Mouse (Mus musculus) limb, embryonic 15.5 days (tissue): ENCODE measurements around the gene Fam241b. TPM values are rescaled to one million over a fixed set of nuclear protein-coding genes. Genes with fewer than 3 reads are reported as not detected.

Source experiments
- ATAC-seq: fragments of 200-750 bp; cut with Nextera tagmentation; 2 replicates; pipeline ENCODE4 v1.8.0; 2017; ENCODE audit warnings: low read depth, moderate TSS enrichment; ENCODE audit not compliant: insufficient number of reproducible peaks, low FRiP score, low TSS enrichment
- H3K27ac ChIP-seq: fragments of 300-500 bp; sonication (generic); 2 replicates; pipeline ENCODE4 v1.5.1; 2015; ENCODE audit warnings: moderate library complexity, mild to moderate bottlenecking, inconsistent platforms
- H3K27me3 ChIP-seq: fragments of 300-500 bp; sonication (generic); 2 replicates; pipeline ENCODE4 v1.6.1; 2015; ENCODE audit warnings: inconsistent platforms
- H3K36me3 ChIP-seq: fragments of 300-500 bp; sonication (generic); 2 replicates; pipeline ENCODE4 v1.6.1; 2015; ENCODE audit warnings: inconsistent platforms
- H3K4me1 ChIP-seq: fragments of 300-500 bp; sonication (generic); 2 replicates; pipeline ENCODE4 v1.6.1; 2015; ENCODE audit warnings: inconsistent platforms
- H3K4me2 ChIP-seq: fragments of 300-500 bp; sonication (generic); 2 replicates; pipeline ENCODE4 v1.6.1; 2015; ENCODE audit warnings: mild to moderate bottlenecking, inconsistent platforms
- H3K4me3 ChIP-seq: fragments of 300-500 bp; sonication (generic); 2 replicates; pipeline ENCODE4 v1.5.1; 2015; ENCODE audit warnings: mild to moderate bottlenecking, inconsistent platforms
- H3K9ac ChIP-seq: fragments of 300-500 bp; sonication (generic); 2 replicates; pipeline ENCODE4 v1.6.1; 2015; ENCODE audit warnings: inconsistent platforms
- H3K9me3 ChIP-seq: fragments of 300-500 bp; sonication (generic); 2 replicates; pipeline ENCODE4 v1.6.1; 2016; ENCODE audit warnings: inconsistent platforms
- WGBS: fragments of 180-500 bp; shearing (Covaris S2); methylation state at CpG from one replicate; pipeline ENCODE4 v1.1.7; 2015; 5-methylcytosine and 5-hydroxymethylcytosine counted together
- polyA plus RNA-seq: library from polyadenylated mRNA; unstranded; fragments of >200 nt; fragmentation: Nextera tagmentation; extraction: Ambion mirVana; gene quantifications from 2 replicates; pipeline ENCODE4 v1.2.1, GENCODE M21; 2015

Gene Fam241b
- polyA plus RNA-seq, 1 experiment from 2014 or later = 20.1 TPM

DNA sequence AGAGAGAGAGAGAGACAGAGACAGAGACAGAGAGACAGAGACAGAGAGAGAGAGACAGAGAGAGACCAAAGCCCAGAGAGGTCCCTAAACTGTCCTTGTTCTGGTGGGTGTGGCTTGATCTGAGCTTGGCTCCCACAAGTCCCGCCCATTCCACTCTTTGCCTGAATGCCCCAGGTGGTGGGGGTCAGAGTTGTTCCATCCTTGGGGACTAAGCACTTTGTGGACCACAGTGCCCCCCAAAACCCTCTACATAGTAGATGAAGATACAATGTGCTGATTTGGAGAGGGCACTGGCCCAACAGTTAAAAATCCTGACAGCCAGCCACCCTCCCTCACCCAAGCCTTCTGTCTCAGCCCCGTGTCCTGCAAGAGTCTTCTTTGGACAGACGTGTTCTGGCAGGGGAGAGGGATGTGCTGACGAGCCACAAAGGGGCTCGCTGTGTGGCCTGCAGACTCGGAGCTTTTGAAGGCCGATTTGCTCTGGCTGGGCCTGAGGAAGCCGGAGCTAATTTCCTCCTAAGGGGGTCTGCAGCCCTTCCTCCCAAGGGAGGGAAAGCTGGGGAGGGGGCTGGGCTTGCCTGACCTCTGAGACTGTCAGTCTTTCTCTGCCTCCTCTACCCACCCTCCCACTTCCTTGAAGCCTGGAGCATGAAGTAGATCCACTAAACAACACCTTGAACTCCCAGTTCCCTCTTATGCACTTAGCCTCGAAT is 29.3 kb upstream of the Fam241b start:
- Histone ChIP-seq H3K27me3 (no peaks in the 10 kb centered on the region), H3K4me1 (no peaks in the 10 kb centered on the region; the same call in 1 of the 2 replicates), H3K4me3 (no peak overlapping the region), H3K9ac (no peak overlapping the region), H3K36me3 (no peaks in the 10 kb centered on the region), H3K4me2 (no peak overlapping the region), H3K27ac (no peak overlapping the region), H3K9me3 (no peaks in the 10 kb centered on the region)
- no peak for ATAC-seq
- 9% methylated on average over 9 of the region's 9 CpGs for WGBS

- Histone ChIP-seq H3K27me3 (no peaks in the 10 kb centered on the region), H3K4me2 (no peak overlapping the region), H3K9me3 (no peaks in the 10 kb centered on the region), H3K36me3 (no peaks in the 10 kb centered on the region), H3K4me3 (no peak overlapping the region), H3K4me1 (no peaks in the 10 kb centered on the region), H3K9ac (no peak overlapping the region), H3K27ac (no peak overlapping the region)
- no peak for ATAC-seq
- WGBS = 54% methylated on average over 10 of the region's 10 CpGs
These were observed 18.7 kb upstream of the Fam241b start for GRCm38 (mm10) chr10:62162410-62162809.

GRCm38 (mm10) chr10:62149929-62150328 is 6.2 kb upstream of the Fam241b start:
- Histone ChIP-seq H3K27ac (no peak overlapping the region), H3K27me3 (peaks cover 4% of the 10 kb centered on the region; the same call in 1 of the 2 replicates), H3K4me1 (no peaks in the 10 kb centered on the region), H3K4me2 (no peak overlapping the region), H3K9ac (no peak overlapping the region), H3K4me3 (no peak overlapping the region), H3K36me3 (no peaks in the 10 kb centered on the region), H3K9me3 (no peaks in the 10 kb centered on the region)
- 62% methylated on average over 7 of the region's 7 CpGs for WGBS
- ATAC-seq = no peak

DNA sequence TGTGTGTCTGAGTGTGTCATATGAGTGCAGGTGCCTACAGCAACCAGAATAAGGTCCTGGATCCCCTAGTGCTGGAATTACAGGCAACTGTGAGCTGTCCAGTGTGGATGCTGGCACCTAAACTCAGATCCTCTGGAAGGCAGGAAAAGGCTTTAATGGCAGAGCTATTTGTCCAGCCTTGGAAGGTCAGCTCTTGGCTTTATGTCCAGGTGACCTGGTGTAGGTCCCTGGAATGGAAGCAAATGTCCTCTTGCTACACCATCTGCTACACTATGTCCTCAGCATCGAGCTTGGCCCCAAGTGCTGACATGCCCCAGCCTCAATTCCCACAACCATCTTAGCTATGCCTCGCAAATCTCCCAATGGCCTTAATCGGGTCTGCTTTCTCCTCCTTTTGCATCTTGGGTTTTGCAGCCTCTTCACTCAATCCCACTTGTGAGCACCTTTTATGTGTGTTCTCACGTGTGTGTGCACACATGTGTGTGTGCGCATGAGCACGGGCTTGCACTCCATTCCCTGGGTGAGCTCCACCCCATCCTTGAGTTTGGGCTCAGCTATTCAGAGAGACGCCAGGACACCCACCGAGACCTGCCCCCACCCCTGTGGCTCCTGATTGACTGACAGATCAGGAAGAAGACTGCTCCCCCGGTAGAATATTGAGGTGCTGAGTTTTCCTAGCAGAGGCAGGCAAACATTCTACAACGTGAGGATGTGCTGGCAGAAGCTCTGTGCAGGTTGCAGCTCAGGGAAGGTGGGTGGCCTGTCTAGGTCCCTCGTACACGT is 3.9 kb upstream of the Fam241b start:
- ATAC-seq = no peak
- no peak overlapping the region for H3K4me3 ChIP-seq
- H3K4me2 ChIP-seq = no peak overlapping the region
- no peak overlapping the region for H3K9ac ChIP-seq
- H3K36me3 ChIP-seq = no peaks in the 10 kb centered on the region
- no peaks in the 10 kb centered on the region for H3K4me1 ChIP-seq
- 56% methylated on average over 12 of the region's 12 CpGs for WGBS
- H3K27me3 ChIP-seq = peaks cover 4% of the 10 kb centered on the region; the same call in 1 of the 2 replicates
- no peaks in the 10 kb centered on the region for H3K9me3 ChIP-seq
- H3K27ac ChIP-seq = no peak overlapping the region

- H3K27me3 ChIP-seq = peaks cover 4% of the 10 kb centered on the region; the same call in 1 of the 2 replicates
- no peak overlapping the region for H3K4me3 ChIP-seq
- 50% methylated on average over 5 of the region's 5 CpGs for WGBS
- no peak overlapping the region for H3K9ac ChIP-seq
- ATAC-seq = no peak
- H3K27ac ChIP-seq = no peak overlapping the region
- no peak overlapping the region for H3K4me2 ChIP-seq
- H3K4me1 ChIP-seq = no peaks in the 10 kb centered on the region
- H3K9me3 ChIP-seq = no peaks in the 10 kb centered on the region
- no peaks in the 10 kb centered on the region for H3K36me3 ChIP-seq
These were observed 2.2 kb upstream of the Fam241b start for GRCm38 (mm10) chr10:62145957-62146356.

DNA sequence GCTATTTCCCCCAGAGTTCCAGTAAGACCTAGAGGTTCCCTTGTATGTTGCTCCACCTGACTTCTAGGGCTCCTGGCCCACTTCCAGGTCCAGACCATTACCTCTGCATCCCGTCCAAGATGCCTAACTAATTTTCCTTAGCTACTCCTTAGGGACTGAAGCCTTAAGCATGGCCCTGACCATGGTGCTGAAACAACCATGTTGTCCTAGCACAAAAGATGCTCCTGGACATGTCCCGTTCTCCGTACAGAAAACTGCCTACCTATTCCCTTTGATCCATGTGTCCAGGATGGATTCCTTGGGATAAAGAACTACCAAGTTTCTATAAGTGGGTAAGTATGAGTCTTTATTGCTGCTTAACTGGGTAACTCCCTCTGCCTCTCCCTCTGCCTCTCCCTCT is 5.7 kb downstream of the Fam241b start:
- no peak overlapping the region for H3K4me3 ChIP-seq
- no peaks in the 10 kb centered on the region for H3K36me3 ChIP-seq
- H3K4me1 ChIP-seq = peaks cover 9% of the 10 kb centered on the region
- H3K4me2 ChIP-seq = no peak overlapping the region
- peaks cover 60% of the 10 kb centered on the region for H3K27me3 ChIP-seq
- ATAC-seq = no peak
- H3K9ac ChIP-seq = no peak overlapping the region
- WGBS = 10% methylated on average over 3 of the region's 3 CpGs
- no peak overlapping the region for H3K27ac ChIP-seq
- no peaks in the 10 kb centered on the region for H3K9me3 ChIP-seq

DNA sequence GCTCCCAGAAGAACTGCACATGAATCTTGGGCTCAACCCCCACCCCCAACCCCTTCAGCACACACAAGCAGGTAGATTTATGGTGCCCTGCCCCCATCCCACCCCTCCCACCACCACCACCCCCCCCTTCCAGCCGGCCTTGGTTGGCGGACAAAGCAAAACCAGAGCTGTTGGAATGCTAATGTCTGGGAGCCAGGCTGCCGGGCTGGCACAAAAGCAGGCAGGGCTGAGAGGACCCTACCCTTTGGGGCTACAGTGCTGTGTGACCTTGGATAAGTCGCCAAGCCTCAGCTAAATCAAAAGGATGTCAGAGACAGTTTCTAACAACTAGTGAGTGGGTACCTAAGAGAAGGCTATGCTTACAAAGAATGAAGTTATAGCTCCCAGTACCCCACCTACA is 6.6 kb downstream of the Fam241b start:
- Histone ChIP-seq H3K27me3 (peaks cover 69% of the 10 kb centered on the region), H3K4me3 (no peak overlapping the region), H3K9ac (no peak overlapping the region), H3K4me2 (no peak overlapping the region), H3K9me3 (no peaks in the 10 kb centered on the region), H3K36me3 (no peaks in the 10 kb centered on the region), H3K4me1 (peaks cover 16% of the 10 kb centered on the region), H3K27ac (no peak overlapping the region)
- ATAC-seq = no peak
- 9% methylated on average over 4 of the region's 4 CpGs for WGBS

- H3K4me2 ChIP-seq = no peak overlapping the region
- 6% methylated on average over 7 of the region's 8 CpGs for WGBS
- ATAC-seq = no peak
- no peaks in the 10 kb centered on the region for H3K36me3 ChIP-seq
- no peaks in the 10 kb centered on the region for H3K9me3 ChIP-seq
- peaks cover 82% of the 10 kb centered on the region for H3K27me3 ChIP-seq
- no peak overlapping the region for H3K4me3 ChIP-seq
- no peak overlapping the region for H3K27ac ChIP-seq
- peaks cover 16% of the 10 kb centered on the region for H3K4me1 ChIP-seq
- H3K9ac ChIP-seq = no peak overlapping the region
These were observed 7.8 kb downstream of the Fam241b start for GRCm38 (mm10) chr10:62135696-62136470.

GRCm38 (mm10) chr10:62132691-62133281 is 10.9 kb downstream of the Fam241b start, which contains the start of gene Neurog3:
Gene Neurog3 (plus strand): TSS chr10:62133090.
- Histone ChIP-seq H3K9ac (no peak within 1 kb of the TSS), H3K4me1 (peaks cover 26% of the 10 kb centered on the region), H3K36me3 (no peaks in the 10 kb centered on the region), H3K27me3 (peaks cover 100% of the 10 kb centered on the region), H3K9me3 (no peaks in the 10 kb centered on the region), H3K27ac (no peak within 1 kb of the TSS), H3K4me3 (peak within 1 kb of the TSS; percentile 24), H3K4me2 (peak within 1 kb of the TSS; percentile 42)
- WGBS = under 1% methylated on average over 29 of the region's 29 CpGs
- no peak for ATAC-seq

DNA sequence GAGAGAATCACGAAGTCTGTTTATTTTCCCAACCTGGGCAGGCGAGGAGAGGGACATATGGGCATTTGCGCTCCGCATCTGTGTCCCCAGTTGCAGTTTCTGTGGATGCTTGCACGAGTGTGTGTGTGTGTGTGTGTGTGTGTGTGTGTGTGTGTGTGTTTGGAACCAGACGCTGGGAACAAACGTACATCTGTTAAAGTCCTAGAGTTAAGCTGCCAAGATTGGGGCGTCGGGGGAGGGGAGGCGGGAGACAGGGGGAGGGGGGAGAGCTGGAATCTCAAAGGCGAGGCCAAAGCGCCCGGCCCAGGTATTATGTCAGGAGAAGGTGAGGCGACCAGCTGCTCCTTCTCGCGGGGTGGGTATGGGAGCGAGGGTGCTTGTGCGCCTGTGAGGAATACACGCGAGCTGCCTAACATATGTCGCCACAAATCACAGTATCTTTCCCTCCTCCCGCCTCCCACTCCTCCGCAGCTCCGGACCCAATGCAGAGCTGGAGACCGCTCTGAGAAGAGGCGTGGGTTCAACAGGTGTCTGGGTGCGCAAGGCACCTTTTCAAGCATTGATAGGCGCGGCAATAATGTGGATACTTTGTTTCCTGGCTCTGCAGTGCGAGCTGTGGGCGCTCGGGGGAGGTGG is 15.3 kb downstream of the Fam241b start:
- H3K9me3 ChIP-seq = no peaks in the 10 kb centered on the region
- H3K27ac ChIP-seq = no peak overlapping the region
- no peak overlapping the region for H3K4me3 ChIP-seq
- H3K9ac ChIP-seq = no peak overlapping the region
- 0 out of 2 replicates have a peak overlapping the region, but pooled peaks have one; percentile 22 for H3K4me2 ChIP-seq
- 2% methylated on average over 31 of the region's 32 CpGs for WGBS
- ATAC-seq = no peak
- peaks cover 22% of the 10 kb centered on the region for H3K4me1 ChIP-seq
- no peaks in the 10 kb centered on the region for H3K36me3 ChIP-seq
- H3K27me3 ChIP-seq = peaks cover 70% of the 10 kb centered on the region

GRCm38 (mm10) chr10:62127711-62128231 is 15.9 kb downstream of the Fam241b start:
- no peak overlapping the region for H3K27ac ChIP-seq
- peaks cover 64% of the 10 kb centered on the region for H3K27me3 ChIP-seq
- 31% methylated on average over 21 of the region's 21 CpGs for WGBS
- no peak for ATAC-seq
- no peaks in the 10 kb centered on the region for H3K9me3 ChIP-seq
- no peak overlapping the region for H3K4me2 ChIP-seq
- H3K4me3 ChIP-seq = no peak overlapping the region
- peaks cover 15% of the 10 kb centered on the region for H3K4me1 ChIP-seq
- no peaks in the 10 kb centered on the region for H3K36me3 ChIP-seq
- no peak overlapping the region for H3K9ac ChIP-seq
